Mouse (Mus musculus): ENCODE results near the gene Ahcyl1. TPM values are rescaled to one million over a fixed set of nuclear protein-coding genes. Genes with fewer than 3 reads are reported as not detected.

Ahcyl1 gene
- polyA plus RNA-seq, 2 experiments = 28.6 to 30.1 TPM

- Histone ChIP-seq H3K27me3 (ENCODE audit: control insufficient read depth, insufficient read depth, low read length) (no peaks in the 10 kb centered on the region), H3K4me1 (replicated peaks; ENCODE audit: control insufficient read depth in 2 of 2, insufficient read depth in 2 of 2, low read length in 1 of 2) (peaks cover 0 to 8% of the 10 kb centered on the region in 2 experiments; a peak in 3 of 4 replicates), H3K9ac (replicated peaks) (no peak overlapping the region), H3K4me3 (ENCODE audit: insufficient read depth in 1 of 2, low read depth in 2 of 2, low read length in 2 of 2) (no peak overlapping the region), H3K27ac (no peak overlapping the region), H3K9me3 (ENCODE audit: control insufficient read depth, low read length) (no peaks in the 10 kb centered on the region), H3K4me2 (ENCODE audit: low read depth) (no peak overlapping the region), H3K36me3 (replicated peaks; ENCODE audit: control insufficient read depth, insufficient read depth, low read depth) (no peaks in the 10 kb centered on the region; the same call in 1 of the 2 replicates)
- ATAC-seq (ENCODE audit: insufficient read depth) (no peak), DNase-seq (ENCODE audit: low read depth in 3 of 3, low spot score in 3 of 3) (no peak)
- 75% methylated on average over 4 of the region's 4 CpGs for WGBS (ENCODE audit: insufficient replicate concordance)
- no peak for TF ChIP-seq EP300 (IDR thresholded peaks at IDR 0.05; ENCODE audit: low read depth)
- TF ChIP-seq CTCF (IDR thresholded peaks at IDR 0.05; ENCODE audit: low read depth) = no peak
Measured at GRCm38 (mm10) chr3:107629411-107629810, 66.9 kb downstream of the Ahcyl1 start.

- no peak overlapping the region for H3K4me3 ChIP-seq (ENCODE audit: insufficient read depth in 1 of 2, low read depth in 2 of 2, low read length in 2 of 2)
- WGBS (ENCODE audit: insufficient replicate concordance) = 74% methylated on average over 2 of the region's 2 CpGs
- peaks cover 0 to 8% of the 10 kb centered on the region in 2 experiments; a peak in 3 of 4 replicates for H3K4me1 ChIP-seq (replicated peaks; ENCODE audit: control insufficient read depth in 2 of 2, insufficient read depth in 2 of 2, low read length in 1 of 2)
- no peak overlapping the region for H3K27ac ChIP-seq
- H3K4me2 ChIP-seq (ENCODE audit: low read depth) = no peak overlapping the region
- H3K36me3 ChIP-seq (replicated peaks; ENCODE audit: control insufficient read depth, insufficient read depth, low read depth) = no peaks in the 10 kb centered on the region; the same call in none of the 2 replicates
- ATAC-seq (ENCODE audit: insufficient read depth) (no peak), DNase-seq (ENCODE audit: low read depth in 3 of 3, low spot score in 3 of 3) (no peak)
- H3K27me3 ChIP-seq (ENCODE audit: control insufficient read depth, insufficient read depth, low read length) = no peaks in the 10 kb centered on the region
- no peak overlapping the region for H3K9ac ChIP-seq (replicated peaks)
- TF ChIP-seq EP300 (IDR thresholded peaks at IDR 0.05; ENCODE audit: low read depth) (no peak), CTCF (IDR thresholded peaks at IDR 0.05; ENCODE audit: low read depth) (no peak)
- H3K9me3 ChIP-seq (ENCODE audit: control insufficient read depth, low read length) = no peaks in the 10 kb centered on the region
Measured at GRCm38 (mm10) chr3:107628551-107628950, 67.8 kb downstream of the Ahcyl1 start.

GRCm38 (mm10) chr3:107627641-107628040 lies 68.7 kb downstream of the Ahcyl1 start:
- Histone ChIP-seq H3K36me3 (replicated peaks; ENCODE audit: control insufficient read depth, insufficient read depth, low read depth) (no peaks in the 10 kb centered on the region; the same call in none of the 2 replicates), H3K27me3 (ENCODE audit: control insufficient read depth, insufficient read depth, low read length) (no peaks in the 10 kb centered on the region), H3K9me3 (ENCODE audit: control insufficient read depth, low read length) (no peaks in the 10 kb centered on the region), H3K27ac (no peak overlapping the region), H3K4me2 (ENCODE audit: low read depth) (no peak overlapping the region), H3K9ac (replicated peaks) (no peak overlapping the region), H3K4me1 (replicated peaks; ENCODE audit: control insufficient read depth in 2 of 2, insufficient read depth in 2 of 2, low read length in 1 of 2) (peaks cover 0 to 8% of the 10 kb centered on the region in 2 experiments; a peak in 3 of 4 replicates), H3K4me3 (ENCODE audit: insufficient read depth in 1 of 2, low read depth in 2 of 2, low read length in 2 of 2) (no peak overlapping the region)
- no peak for TF ChIP-seq EP300 (IDR thresholded peaks at IDR 0.05; ENCODE audit: low read depth)
- no peak for TF ChIP-seq CTCF (IDR thresholded peaks at IDR 0.05; ENCODE audit: low read depth)
- WGBS (ENCODE audit: insufficient replicate concordance) = 75% methylated on average over 7 of the region's 7 CpGs
- ATAC-seq (ENCODE audit: insufficient read depth) (no peak), DNase-seq (ENCODE audit: low read depth in 3 of 3, low spot score in 3 of 3) (no peak)

- 82% methylated on average over 8 of the region's 8 CpGs for WGBS (ENCODE audit: insufficient replicate concordance)
- Histone ChIP-seq H3K4me3 (ENCODE audit: insufficient read depth in 1 of 2, low read depth in 2 of 2, low read length in 2 of 2) (no peak overlapping the region), H3K9ac (replicated peaks) (no peak overlapping the region), H3K27me3 (ENCODE audit: control insufficient read depth, insufficient read depth, low read length) (no peaks in the 10 kb centered on the region), H3K27ac (no peak overlapping the region), H3K4me1 (replicated peaks; ENCODE audit: control insufficient read depth in 2 of 2, insufficient read depth in 2 of 2, low read length in 1 of 2) (peaks cover 0 to 3% of the 10 kb centered on the region in 2 experiments; a peak in 2 of 4 replicates), H3K4me2 (ENCODE audit: low read depth) (no peak overlapping the region), H3K9me3 (ENCODE audit: control insufficient read depth, low read length) (no peaks in the 10 kb centered on the region), H3K36me3 (replicated peaks; ENCODE audit: control insufficient read depth, insufficient read depth, low read depth) (no peaks in the 10 kb centered on the region; the same call in none of the 2 replicates)
- TF ChIP-seq EP300 (IDR thresholded peaks at IDR 0.05; ENCODE audit: low read depth) = no peak
- no peak for TF ChIP-seq CTCF (IDR thresholded peaks at IDR 0.05; ENCODE audit: low read depth)
- no peak for DNase-seq (ENCODE audit: low read depth in 3 of 3, low spot score in 3 of 3)
- ATAC-seq (ENCODE audit: insufficient read depth) = no peak
Measured at GRCm38 (mm10) chr3:107626751-107627150, 69.6 kb downstream of the Ahcyl1 start.

GRCm38 (mm10) chr3:107625536-107625935 lies 70.8 kb downstream of the Ahcyl1 start:
- DNase-seq (ENCODE audit: low read depth in 3 of 3, low spot score in 3 of 3) (no peak), ATAC-seq (ENCODE audit: insufficient read depth) (no peak)
- Histone ChIP-seq H3K4me3 (ENCODE audit: insufficient read depth in 1 of 2, low read depth in 2 of 2, low read length in 2 of 2) (no peak overlapping the region), H3K36me3 (replicated peaks; ENCODE audit: control insufficient read depth, insufficient read depth, low read depth) (no peaks in the 10 kb centered on the region; the same call in none of the 2 replicates), H3K27ac (no peak overlapping the region), H3K4me1 (replicated peaks; ENCODE audit: control insufficient read depth in 2 of 2, insufficient read depth in 2 of 2, low read length in 1 of 2) (peaks cover 0 to 2% of the 10 kb centered on the region in 2 experiments; a peak in 2 of 4 replicates), H3K9me3 (ENCODE audit: control insufficient read depth, low read length) (no peaks in the 10 kb centered on the region), H3K27me3 (ENCODE audit: control insufficient read depth, insufficient read depth, low read length) (no peaks in the 10 kb centered on the region), H3K4me2 (ENCODE audit: low read depth) (no peak overlapping the region), H3K9ac (replicated peaks) (no peak overlapping the region)
- TF ChIP-seq EP300 (IDR thresholded peaks at IDR 0.05; ENCODE audit: low read depth) = no peak
- no peak for TF ChIP-seq CTCF (IDR thresholded peaks at IDR 0.05; ENCODE audit: low read depth)
- WGBS (ENCODE audit: insufficient replicate concordance) = 76% methylated on average over 8 of the region's 8 CpGs
